Mouse (Mus musculus) cortical plate, adult 2 months (tissue): ENCODE data around the gene Phf21a.

ENCODE experiments used
- CTCF ChIP-seq: fragments of 200-500 bp; IDR thresholded peaks from 2 replicates; pipeline ENCODE4 v1.5.1; 2011; ENCODE audit warnings: mild to moderate bottlenecking, control low read depth, low read length; ENCODE audit not compliant: insufficient read depth; ENCODE audit errors: extremely low read depth
- POLR2A ChIP-seq: fragments of 200-500 bp; IDR thresholded peaks from 2 replicates; pipeline ENCODE4 v1.6.1; 2011; ENCODE audit warnings: mild to moderate bottlenecking, low read length, control low read depth; ENCODE audit not compliant: insufficient read depth; ENCODE audit errors: extremely low read depth

DNA sequence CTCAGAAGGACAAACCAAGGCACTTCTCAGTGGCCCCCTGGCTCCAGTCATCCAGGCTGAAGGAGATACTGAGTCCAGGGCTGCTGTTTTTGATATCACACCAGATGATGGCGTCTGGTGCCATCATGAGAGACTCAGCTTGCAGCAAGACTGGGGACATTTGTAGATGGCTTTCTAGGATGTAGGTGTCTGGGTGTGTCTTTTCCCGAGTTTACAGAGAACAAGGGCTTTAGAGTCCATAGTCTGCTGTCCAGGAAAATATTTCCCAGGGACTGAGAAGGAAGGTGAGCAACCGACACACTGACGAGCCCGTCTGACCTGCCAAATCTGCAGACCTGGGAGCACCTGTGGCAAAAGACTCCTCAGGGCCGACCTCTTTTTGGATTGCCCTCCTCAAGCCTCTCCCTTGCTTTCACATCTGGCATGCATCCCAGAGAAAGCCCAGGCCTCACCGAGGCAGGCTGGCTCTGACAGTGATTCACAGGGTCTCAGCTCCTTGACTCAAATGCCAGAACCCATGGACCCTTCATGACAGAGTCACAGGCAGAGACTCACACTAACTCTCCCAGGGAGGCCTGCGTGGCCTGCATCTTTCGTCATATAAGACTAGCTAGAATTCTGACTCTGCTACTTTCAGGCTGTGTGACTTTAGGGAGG is 44.8 kb upstream of the Phf21a start:
- TF ChIP-seq POLR2A = no peak
- TF ChIP-seq CTCF = no peak
